In genomic region chr7:96719926-96720325, GRCm38 (mm10) we compare ENCODE assay signal across 17 mouse cellular contexts.
DNase-seq lines count a peak whose midpoint lies in the region; ATAC-seq and TF ChIP-seq lines count a peak whose summit lies in the region.
"Had no signal": no experiment of that assay in that cellular context is flagged by ENCODE, and none has a peak within 500 bp of the region (broad histone marks: within the 10 kb centered on the region; RNA-seq: fewer than 3 reads in every experiment).

No protein-coding gene starts in this region.

- H3K4me1 ChIP-seq in forebrain, embryonic 14.5 days (ENCODE audit: control insufficient read depth, insufficient read depth, low read length): peaks cover 31% of the 10 kb centered on the region
- H3K4me1 ChIP-seq in neural tube, embryonic 13.5 days (replicated peaks): peaks cover 42% of the 10 kb centered on the region
- H3K4me1 ChIP-seq: heart, embryonic 15.5 days; kidney, embryonic 15.5 days had no signal

- peaks cover 8% of the 10 kb centered on the region; the same call in 1 of the 2 replicates for H3K36me3 ChIP-seq in forebrain, embryonic 14.5 days (ENCODE audit: control insufficient read depth, insufficient read depth, low read length)
- H3K36me3 ChIP-seq in neural tube, embryonic 13.5 days: 0 out of 2 replicates have a peak, but pooled peaks cover 3% of the 10 kb centered on the region
- H3K36me3 ChIP-seq: heart, embryonic 15.5 days had no signal

- no peak for TF ChIP-seq CTCF in left cerebral cortex, adult 2 months (IDR thresholded peaks at IDR 0.05)

- no peak for ATAC-seq in forebrain, embryonic 14.5 days
- no peak for ATAC-seq in neural tube, embryonic 13.5 days (ENCODE audit: low read depth)
- ATAC-seq: CD4-positive, CD25-positive, alpha-beta regulatory T cell, adult 4 months; liver, postnatal 0 days had no signal

- no peak overlapping the region for H3K4me3 ChIP-seq in left cerebral cortex, adult 2 months
- H3K4me3 ChIP-seq in forebrain, embryonic 14.5 days (ENCODE audit: low read depth, low read length): no peak overlapping the region
- H3K4me3 ChIP-seq in neural tube, embryonic 13.5 days: no peak overlapping the region
- H3K4me3 ChIP-seq: gastrocnemius, adult 2 months; heart, embryonic 15.5 days; kidney, embryonic 15.5 days; limb, embryonic 15.5 days had no signal

- H3K9ac ChIP-seq in forebrain, embryonic 14.5 days (ENCODE audit: low read length): no peak overlapping the region
- no peak overlapping the region for H3K9ac ChIP-seq in neural tube, embryonic 13.5 days
- H3K9ac ChIP-seq: heart, embryonic 15.5 days; kidney, embryonic 15.5 days; limb, embryonic 15.5 days; liver, postnatal 0 days had no signal

- H3K27me3 ChIP-seq in forebrain, embryonic 14.5 days (replicated peaks; ENCODE audit: control insufficient read depth, insufficient read depth, low read length): no peaks in the 10 kb centered on the region
- peaks cover 14% of the 10 kb centered on the region for H3K27me3 ChIP-seq in neural tube, embryonic 13.5 days
- H3K27me3 ChIP-seq: kidney, embryonic 15.5 days; limb, embryonic 15.5 days had no signal

- WGBS in forebrain, embryonic 14.5 days: 54% methylated on average over 1 of the region's 1 CpGs
- WGBS in neural tube, embryonic 13.5 days: 43% methylated on average over 1 of the region's 1 CpGs

- intact Hi-C loops in left cerebral cortex, adult 2 months (cut with DNase I): no loop called here
- intact Hi-C loops in left cerebral cortex, postnatal 10 days (cut with DNase I): no loop called here

- H3K9me3 ChIP-seq in forebrain, embryonic 14.5 days (replicated peaks; ENCODE audit: control insufficient read depth, low read length): no peaks in the 10 kb centered on the region
- no peaks in the 10 kb centered on the region for H3K9me3 ChIP-seq in neural tube, embryonic 13.5 days
- H3K9me3 ChIP-seq: heart, embryonic 15.5 days; kidney, embryonic 15.5 days; limb, embryonic 15.5 days had no signal

- DNase-seq in left cerebral cortex, adult 2 months (ENCODE audit: extremely low spot score in 1 of 2, low spot score in 2 of 2): no peak
- no peak for DNase-seq in left cerebral cortex, postnatal 10 days (ENCODE audit: extremely low spot score in 1 of 2, low spot score in 2 of 2)
- DNase-seq in adrenal gland, postnatal 14 days: peak; percentile 60
- DNase-seq in forebrain, embryonic 14.5 days (ENCODE audit: low spot score): no peak
- no peak for DNase-seq in testis, postnatal 10 days (ENCODE audit: low spot score)
- DNase-seq in layer of hippocampus, adult 11-12 months (ENCODE audit: low spot score): no peak
- DNase-seq: cerebellum, postnatal 25 days; gastrocnemius, adult 2 months; heart, adult 11 months; liver, postnatal 0 days; lung, postnatal 36 days; right cerebral cortex, postnatal 14 days had no signal

- H3K4me2 ChIP-seq in forebrain, embryonic 14.5 days (ENCODE audit: low read length): no peak overlapping the region
- H3K4me2 ChIP-seq in neural tube, embryonic 13.5 days: no peak overlapping the region
- H3K4me2 ChIP-seq: heart, embryonic 15.5 days; kidney, embryonic 15.5 days; limb, embryonic 15.5 days had no signal

- H3K27ac ChIP-seq in left cerebral cortex, adult 2 months: peak overlapping the region; percentile 44
- peak overlapping the region; percentile 69; the same call in 1 of the 2 replicates for H3K27ac ChIP-seq in forebrain, embryonic 14.5 days (ENCODE audit: low read depth, low read length)
- H3K27ac ChIP-seq in neural tube, embryonic 13.5 days (replicated peaks): peak overlapping the region; percentile 86
- H3K27ac ChIP-seq: gastrocnemius, adult 2 months; heart, embryonic 15.5 days; kidney, embryonic 15.5 days; limb, embryonic 15.5 days had no signal
